Mouse (Mus musculus): ENCODE measurements at regions not wholly inside any gene's neighbourhood (a gene's known extent, or its start where the extent isn't known, plus 50 kb on each side); places are given as distances from the start of the nearest gene placed in this dataset.
A peak's percentile ranks its signal among the peaks of the same experiment; 100 is the strongest.

DNA sequence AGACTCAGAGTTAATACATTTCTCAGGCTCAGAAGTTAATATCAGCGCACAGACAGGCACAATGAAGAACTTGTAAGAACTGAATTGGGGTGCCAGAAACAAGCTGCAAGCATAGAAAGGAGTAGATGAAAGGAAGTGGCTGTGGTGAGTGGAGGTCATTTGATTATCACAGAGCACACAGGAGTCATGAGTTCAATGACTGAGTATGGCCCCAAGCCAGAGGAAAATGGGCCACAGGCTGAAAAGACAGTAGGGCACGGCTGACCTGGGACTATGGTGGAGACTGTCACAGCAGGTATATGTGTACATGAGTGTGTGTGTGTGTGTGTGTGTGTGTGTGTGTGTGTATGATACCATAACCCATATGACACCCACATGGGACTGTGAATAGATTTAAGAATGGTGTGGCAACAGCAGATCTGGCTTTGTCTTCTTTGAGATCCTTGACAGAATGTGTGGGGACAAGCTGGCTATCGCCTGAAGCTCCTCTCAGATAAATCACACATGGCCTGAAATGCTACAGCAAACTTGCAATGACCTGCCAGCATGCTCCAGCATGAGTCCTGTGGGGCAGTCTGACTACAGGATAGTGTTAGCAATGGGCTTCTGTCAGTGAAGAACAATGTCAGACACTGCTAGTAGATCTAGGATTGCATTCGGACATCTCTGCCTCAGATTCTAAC, 101.5 kb upstream of the Atp1b1 start:
- Histone ChIP-seq H3K9ac (ENCODE audit: low read depth, low read length) (no peak overlapping the region), H3K4me3 (ENCODE audit: low read depth, low read length) (no peak overlapping the region), H3K4me2 (replicated peaks; ENCODE audit: low read depth) (no peak overlapping the region), H3K27ac (ENCODE audit: low read depth, low read length) (no peak overlapping the region), H3K27me3 (replicated peaks; ENCODE audit: control insufficient read depth, insufficient read depth, low read length) (no peaks in the 10 kb centered on the region), H3K9me3 (ENCODE audit: control insufficient read depth) (no peaks in the 10 kb centered on the region), H3K4me1 (replicated peaks; ENCODE audit: control insufficient read depth, insufficient read depth, low read length) (no peaks in the 10 kb centered on the region), H3K36me3 (ENCODE audit: control insufficient read depth, insufficient read depth) (no peaks in the 10 kb centered on the region)
- no peak for TF ChIP-seq CTCF (IDR thresholded peaks at IDR 0.05; ENCODE audit: low read depth)
- 87% methylated on average over 4 of the region's 4 CpGs for WGBS
- ATAC-seq: no peak

DNA sequence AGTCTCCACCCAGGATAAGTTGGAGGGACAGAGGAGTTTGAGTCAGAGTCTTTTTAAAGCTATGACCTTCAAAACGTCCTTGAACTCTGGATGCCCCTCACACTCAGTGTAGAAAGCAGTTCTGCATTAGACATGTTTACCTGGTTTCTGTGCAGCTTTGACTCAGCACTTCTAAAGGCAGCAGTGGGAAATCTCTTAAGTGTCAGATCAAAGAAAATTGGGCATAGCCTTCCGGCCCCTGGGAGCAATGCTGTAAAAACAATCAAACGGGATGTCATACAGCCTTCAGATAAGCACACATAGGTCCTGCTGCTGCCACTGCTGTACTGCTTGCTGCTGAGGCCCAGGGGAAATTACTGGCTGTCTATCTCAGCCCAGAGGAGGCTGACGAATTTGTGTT, 94.5 kb upstream of the Atp1b1 start:
- H3K4me3 ChIP-seq (ENCODE audit: low read depth, low read length): no peak overlapping the region
- no peak overlapping the region for H3K27ac ChIP-seq (ENCODE audit: low read depth, low read length)
- no peak overlapping the region for H3K4me2 ChIP-seq (replicated peaks; ENCODE audit: low read depth)
- peak; percentile 45 for ATAC-seq
- no peaks in the 10 kb centered on the region for H3K9me3 ChIP-seq (ENCODE audit: control insufficient read depth)
- no peak overlapping the region for H3K9ac ChIP-seq (ENCODE audit: low read depth, low read length)
- no peaks in the 10 kb centered on the region for H3K4me1 ChIP-seq (replicated peaks; ENCODE audit: control insufficient read depth, insufficient read depth, low read length)
- WGBS: 14% methylated on average over 4 of the region's 4 CpGs
- no peaks in the 10 kb centered on the region for H3K36me3 ChIP-seq (ENCODE audit: control insufficient read depth, insufficient read depth)
- no peaks in the 10 kb centered on the region for H3K27me3 ChIP-seq (replicated peaks; ENCODE audit: control insufficient read depth, insufficient read depth, low read length)
- TF ChIP-seq CTCF (IDR thresholded peaks at IDR 0.05; ENCODE audit: low read depth): no peak

DNA sequence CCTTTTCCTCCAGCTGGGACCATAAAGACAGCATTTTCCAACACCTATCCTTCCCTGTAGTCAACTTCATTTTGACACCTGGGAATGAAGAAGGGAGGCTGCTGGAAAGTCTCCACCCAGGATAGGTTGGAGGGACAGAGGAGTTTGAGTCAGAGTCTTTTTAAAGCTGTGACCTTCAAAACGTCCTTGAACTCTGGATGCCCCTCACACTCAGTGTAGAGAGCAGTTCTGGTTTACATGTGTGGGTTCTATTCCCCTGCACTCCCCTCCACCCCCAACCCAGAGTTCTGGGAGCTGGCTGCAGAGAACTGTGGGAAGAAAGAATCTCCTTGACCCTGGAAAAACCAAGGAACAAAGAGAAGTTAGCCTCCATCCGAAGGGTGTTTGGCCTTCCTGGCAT, 92.9 kb upstream of the Atp1b1 start:
- H3K4me2 ChIP-seq (replicated peaks; ENCODE audit: low read depth): no peak overlapping the region
- ATAC-seq: no peak
- no peak overlapping the region for H3K9ac ChIP-seq (ENCODE audit: low read depth, low read length)
- no peak overlapping the region for H3K27ac ChIP-seq (ENCODE audit: low read depth, low read length)
- H3K4me1 ChIP-seq (replicated peaks; ENCODE audit: control insufficient read depth, insufficient read depth, low read length): no peaks in the 10 kb centered on the region; the same call in 1 of the 2 replicates
- H3K27me3 ChIP-seq (replicated peaks; ENCODE audit: control insufficient read depth, insufficient read depth, low read length): no peaks in the 10 kb centered on the region
- H3K36me3 ChIP-seq (ENCODE audit: control insufficient read depth, insufficient read depth): no peaks in the 10 kb centered on the region
- no peak for TF ChIP-seq CTCF (IDR thresholded peaks at IDR 0.05; ENCODE audit: low read depth)
- no peaks in the 10 kb centered on the region for H3K9me3 ChIP-seq (ENCODE audit: control insufficient read depth)
- no peak overlapping the region for H3K4me3 ChIP-seq (ENCODE audit: low read depth, low read length)
- 66% methylated on average over 2 of the region's 2 CpGs for WGBS

DNA sequence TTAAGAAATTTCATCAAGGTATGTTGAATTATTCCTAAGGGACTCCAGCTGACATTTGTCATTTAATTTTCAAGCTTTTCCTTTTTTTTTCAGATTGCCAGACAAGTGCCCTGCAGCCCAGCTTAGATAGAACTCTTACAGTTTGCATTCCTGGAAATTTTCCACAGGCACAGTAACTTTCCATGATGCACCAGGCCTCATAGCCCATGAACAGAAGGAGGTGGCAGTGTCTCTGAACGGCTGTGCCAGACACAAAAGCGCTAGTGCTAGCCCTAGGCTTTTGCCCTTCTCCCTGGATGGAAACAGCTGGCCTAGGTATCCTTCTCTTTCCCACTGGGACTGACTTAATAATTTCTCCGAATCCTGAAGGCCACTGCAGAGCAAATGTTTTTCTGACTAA, 92.4 kb upstream of the Atp1b1 start:
- ATAC-seq: no peak
- 92% methylated on average over 3 of the region's 3 CpGs for WGBS
- no peak for TF ChIP-seq CTCF (IDR thresholded peaks at IDR 0.05; ENCODE audit: low read depth)
- Histone ChIP-seq H3K4me1 (replicated peaks; ENCODE audit: control insufficient read depth, insufficient read depth, low read length) (no peaks in the 10 kb centered on the region; the same call in 1 of the 2 replicates), H3K27me3 (replicated peaks; ENCODE audit: control insufficient read depth, insufficient read depth, low read length) (no peaks in the 10 kb centered on the region), H3K36me3 (ENCODE audit: control insufficient read depth, insufficient read depth) (no peaks in the 10 kb centered on the region), H3K27ac (ENCODE audit: low read depth, low read length) (no peak overlapping the region), H3K4me3 (ENCODE audit: low read depth, low read length) (no peak overlapping the region), H3K9ac (ENCODE audit: low read depth, low read length) (no peak overlapping the region), H3K4me2 (replicated peaks; ENCODE audit: low read depth) (no peak overlapping the region), H3K9me3 (ENCODE audit: control insufficient read depth) (no peaks in the 10 kb centered on the region)

DNA sequence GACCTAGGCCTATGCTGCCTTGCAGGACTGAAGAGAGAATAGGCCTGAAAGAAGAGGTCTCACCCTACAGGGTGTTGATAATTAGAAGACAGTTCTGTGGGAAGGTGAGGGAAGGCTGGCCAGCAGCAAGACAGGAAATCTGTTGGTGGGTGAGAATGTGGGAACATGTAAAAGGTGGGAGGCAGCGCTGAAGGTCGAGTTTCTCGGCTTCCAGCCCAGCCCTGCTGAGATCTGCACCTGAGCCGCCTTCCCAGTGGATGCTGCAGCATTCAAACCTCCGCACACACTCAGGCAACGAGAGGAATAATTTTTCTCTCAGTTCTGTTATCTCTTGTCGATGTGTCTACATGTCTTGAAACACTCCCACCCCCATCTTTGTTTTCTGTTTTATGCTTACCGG, 89.9 kb upstream of the Atp1b1 start:
- no peak for ATAC-seq
- H3K9me3 ChIP-seq (ENCODE audit: control insufficient read depth): no peaks in the 10 kb centered on the region
- 67% methylated on average over 8 of the region's 8 CpGs for WGBS
- H3K4me1 ChIP-seq (replicated peaks; ENCODE audit: control insufficient read depth, insufficient read depth, low read length): no peaks in the 10 kb centered on the region; the same call in 1 of the 2 replicates
- TF ChIP-seq CTCF (IDR thresholded peaks at IDR 0.05; ENCODE audit: low read depth): no peak
- H3K4me2 ChIP-seq (replicated peaks; ENCODE audit: low read depth): no peak overlapping the region
- no peaks in the 10 kb centered on the region for H3K27me3 ChIP-seq (replicated peaks; ENCODE audit: control insufficient read depth, insufficient read depth, low read length)
- no peak overlapping the region for H3K4me3 ChIP-seq (ENCODE audit: low read depth, low read length)
- H3K36me3 ChIP-seq (ENCODE audit: control insufficient read depth, insufficient read depth): no peaks in the 10 kb centered on the region
- no peak overlapping the region for H3K9ac ChIP-seq (ENCODE audit: low read depth, low read length)
- H3K27ac ChIP-seq (ENCODE audit: low read depth, low read length): no peak overlapping the region

DNA sequence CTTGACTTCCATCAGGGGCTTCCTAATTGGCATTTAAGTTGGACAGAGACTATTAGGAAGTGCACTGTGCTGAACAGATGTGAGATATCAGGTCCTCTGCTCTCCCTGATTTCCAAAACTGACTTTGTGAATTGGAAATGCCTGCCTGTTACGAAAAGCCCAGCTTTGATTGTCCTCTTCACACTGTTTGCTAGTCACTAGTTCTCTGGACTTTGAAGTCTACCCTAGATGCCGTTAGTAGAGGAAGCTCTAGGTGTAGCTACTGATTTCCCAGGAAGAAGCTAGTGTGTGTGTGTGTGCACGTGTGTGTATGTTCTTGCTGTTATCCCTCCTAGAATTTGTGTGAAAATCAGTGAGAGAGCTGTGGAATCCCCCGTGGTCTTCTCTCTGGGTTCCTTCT, 87.7 kb upstream of the Atp1b1 start:
- 47% methylated on average over 4 of the region's 4 CpGs for WGBS
- no peaks in the 10 kb centered on the region for H3K9me3 ChIP-seq (ENCODE audit: control insufficient read depth)
- no peak overlapping the region for H3K9ac ChIP-seq (ENCODE audit: low read depth, low read length)
- no peak overlapping the region for H3K4me3 ChIP-seq (ENCODE audit: low read depth, low read length)
- H3K4me1 ChIP-seq (replicated peaks; ENCODE audit: control insufficient read depth, insufficient read depth, low read length): no peaks in the 10 kb centered on the region; the same call in 1 of the 2 replicates
- no peaks in the 10 kb centered on the region for H3K36me3 ChIP-seq (ENCODE audit: control insufficient read depth, insufficient read depth)
- TF ChIP-seq CTCF (IDR thresholded peaks at IDR 0.05; ENCODE audit: low read depth): no peak
- no peak overlapping the region for H3K27ac ChIP-seq (ENCODE audit: low read depth, low read length)
- no peak for ATAC-seq
- no peak overlapping the region for H3K4me2 ChIP-seq (replicated peaks; ENCODE audit: low read depth)
- no peaks in the 10 kb centered on the region for H3K27me3 ChIP-seq (replicated peaks; ENCODE audit: control insufficient read depth, insufficient read depth, low read length)
